Mouse (Mus musculus): ENCODE results near the gene Cd6. TPM values are rescaled to one million over a fixed set of nuclear protein-coding genes. Genes with fewer than 3 reads are reported as not detected.

The Cd6 gene
- polyA plus RNA-seq, 1 experiment from 2014 or later: not detected

DNA sequence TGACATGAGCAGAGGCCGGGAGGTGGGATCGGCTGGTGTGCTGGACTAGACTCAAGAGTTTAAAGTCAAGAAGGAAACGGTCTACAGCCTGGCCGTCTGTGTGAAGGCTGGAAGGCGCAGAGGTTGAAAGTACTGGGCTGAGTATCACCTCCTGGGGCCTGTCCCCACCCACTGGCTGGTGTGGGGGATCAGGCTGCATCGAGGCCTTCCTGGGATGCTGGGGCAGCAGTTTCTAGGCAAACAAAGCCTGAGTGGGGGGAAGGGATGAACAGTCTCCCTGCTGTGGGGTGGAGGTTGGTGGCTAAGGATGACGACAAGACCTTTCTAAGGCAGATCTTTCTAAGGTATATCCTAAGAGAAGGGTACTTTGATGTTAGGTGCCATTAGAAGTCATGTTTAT lies 16.0 kb downstream of the Cd6 start:
- no peak overlapping the region for H3K4me3 ChIP-seq (ENCODE audit: low read depth, low read length)
- ATAC-seq (replicated peaks; ENCODE audit: insufficient number of reproducible peaks, low FRiP score, low TSS enrichment, low read depth) (no peak), DNase-seq (ENCODE audit: low spot score) (no peak)
- no peaks in the 10 kb centered on the region for H3K4me1 ChIP-seq (ENCODE audit: control insufficient read depth, insufficient read depth, low read length)
- 65% methylated on average over 7 of the region's 7 CpGs for WGBS
- no peak overlapping the region for H3K4me2 ChIP-seq (ENCODE audit: low read depth, low read length)
- H3K36me3 ChIP-seq (replicated peaks; ENCODE audit: control insufficient read depth, insufficient read depth, low read depth, low read length): no peaks in the 10 kb centered on the region
- H3K9ac ChIP-seq (replicated peaks; ENCODE audit: low read length): no peak overlapping the region
- H3K9me3 ChIP-seq (replicated peaks; ENCODE audit: control insufficient read depth, low read length): no peaks in the 10 kb centered on the region
- no peak overlapping the region for H3K27ac ChIP-seq (replicated peaks; ENCODE audit: low read depth, low read length)
- H3K27me3 ChIP-seq (ENCODE audit: control insufficient read depth, insufficient read depth, low read length): no peaks in the 10 kb centered on the region

- no peak overlapping the region for H3K4me2 ChIP-seq (ENCODE audit: low read depth, low read length)
- H3K27me3 ChIP-seq (ENCODE audit: control insufficient read depth, insufficient read depth, low read length): no peaks in the 10 kb centered on the region
- ATAC-seq (replicated peaks; ENCODE audit: insufficient number of reproducible peaks, low FRiP score, low TSS enrichment, low read depth) (no peak), DNase-seq (ENCODE audit: low spot score) (no peak)
- H3K27ac ChIP-seq (replicated peaks; ENCODE audit: low read depth, low read length): no peak overlapping the region
- H3K36me3 ChIP-seq (replicated peaks; ENCODE audit: control insufficient read depth, insufficient read depth, low read depth, low read length): no peaks in the 10 kb centered on the region
- no peaks in the 10 kb centered on the region for H3K4me1 ChIP-seq (ENCODE audit: control insufficient read depth, insufficient read depth, low read length)
- H3K4me3 ChIP-seq (ENCODE audit: low read depth, low read length): no peak overlapping the region
- WGBS: 94% methylated on average over 5 of the region's 5 CpGs
- H3K9ac ChIP-seq (replicated peaks; ENCODE audit: low read length): no peak overlapping the region
- H3K9me3 ChIP-seq (replicated peaks; ENCODE audit: control insufficient read depth, low read length): no peaks in the 10 kb centered on the region
Measured at GRCm38 (mm10) chr19:10813039-10813438, 16.8 kb downstream of the Cd6 start.

GRCm38 (mm10) chr19:10811471-10811870 lies 18.4 kb downstream of the Cd6 start:
- H3K9me3 ChIP-seq (replicated peaks; ENCODE audit: control insufficient read depth, low read length): no peaks in the 10 kb centered on the region
- H3K4me3 ChIP-seq (ENCODE audit: low read depth, low read length): no peak overlapping the region
- ATAC-seq (replicated peaks; ENCODE audit: insufficient number of reproducible peaks, low FRiP score, low TSS enrichment, low read depth): no peak

GRCm38 (mm10) chr19:10810176-10810492 lies 19.7 kb downstream of the Cd6 start:
- Histone ChIP-seq H3K27me3 (ENCODE audit: control insufficient read depth, insufficient read depth, low read length) (no peaks in the 10 kb centered on the region), H3K9me3 (replicated peaks; ENCODE audit: control insufficient read depth, low read length) (no peaks in the 10 kb centered on the region), H3K4me2 (ENCODE audit: low read depth, low read length) (no peak overlapping the region), H3K27ac (replicated peaks; ENCODE audit: low read depth, low read length) (no peak overlapping the region), H3K36me3 (replicated peaks; ENCODE audit: control insufficient read depth, insufficient read depth, low read depth, low read length) (no peaks in the 10 kb centered on the region), H3K4me3 (ENCODE audit: low read depth, low read length) (no peak overlapping the region), H3K9ac (replicated peaks; ENCODE audit: low read length) (no peak overlapping the region), H3K4me1 (ENCODE audit: control insufficient read depth, insufficient read depth, low read length) (no peaks in the 10 kb centered on the region)
- 61% methylated on average over 4 of the region's 4 CpGs for WGBS
- ATAC-seq (replicated peaks; ENCODE audit: insufficient number of reproducible peaks, low FRiP score, low TSS enrichment, low read depth) (no peak), DNase-seq (ENCODE audit: low spot score) (no peak)

More at GRCm38 (mm10) chr19:10811471-10811870, 18.4 kb downstream of the Cd6 start:
- Histone ChIP-seq H3K4me2 (ENCODE audit: low read depth, low read length) (no peak overlapping the region), H3K27me3 (ENCODE audit: control insufficient read depth, insufficient read depth, low read length) (no peaks in the 10 kb centered on the region), H3K9ac (replicated peaks; ENCODE audit: low read length) (no peak overlapping the region), H3K36me3 (replicated peaks; ENCODE audit: control insufficient read depth, insufficient read depth, low read depth, low read length) (no peaks in the 10 kb centered on the region), H3K4me1 (ENCODE audit: control insufficient read depth, insufficient read depth, low read length) (no peaks in the 10 kb centered on the region), H3K27ac (replicated peaks; ENCODE audit: low read depth, low read length) (no peak overlapping the region)
- 87% methylated on average over 6 of the region's 6 CpGs for WGBS
- DNase-seq (ENCODE audit: low spot score): no peak

DNA sequence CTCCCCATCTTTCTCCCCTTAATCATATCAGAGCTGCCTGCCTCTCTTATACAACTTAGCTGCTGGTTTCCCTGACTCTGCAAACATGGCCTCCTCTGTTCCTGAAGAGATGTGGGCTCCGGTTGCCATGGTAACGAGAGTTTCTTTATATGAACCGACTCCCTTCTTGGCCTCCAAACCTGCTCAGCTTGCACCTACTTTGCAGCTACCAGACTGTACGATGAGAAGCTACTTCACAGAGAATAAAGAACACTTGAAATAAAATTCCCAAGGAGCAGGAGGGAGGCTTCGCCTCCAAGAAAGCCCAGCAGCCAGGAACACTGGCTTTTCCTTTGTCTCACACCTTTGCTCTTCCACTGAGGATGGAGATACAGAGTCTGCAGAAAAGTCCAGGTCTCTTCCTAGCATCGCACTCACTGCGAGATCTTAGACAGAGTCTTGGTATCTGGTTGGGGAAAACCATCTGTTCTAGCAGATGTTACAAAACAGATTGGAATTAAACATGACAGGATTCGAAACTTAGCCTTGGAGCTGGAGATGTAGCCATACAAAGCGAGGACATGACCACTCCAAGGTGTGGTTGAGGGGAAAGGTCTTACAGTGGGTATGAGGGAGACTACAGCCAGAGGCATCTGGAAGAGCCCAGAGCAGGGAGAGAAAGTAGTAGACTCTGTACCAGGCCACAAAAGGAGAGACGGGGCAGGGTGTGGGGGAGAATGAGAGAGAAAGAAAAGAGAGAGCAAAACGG lies 20.3 kb downstream of the Cd6 start:
- H3K4me1 ChIP-seq (ENCODE audit: control insufficient read depth, insufficient read depth, low read length): no peaks in the 10 kb centered on the region
- H3K4me3 ChIP-seq (ENCODE audit: low read depth, low read length): no peak overlapping the region
- ATAC-seq (replicated peaks; ENCODE audit: insufficient number of reproducible peaks, low FRiP score, low TSS enrichment, low read depth) (no peak), DNase-seq (ENCODE audit: low spot score) (peak; percentile 52)
- 79% methylated on average over 11 of the region's 11 CpGs for WGBS
- H3K36me3 ChIP-seq (replicated peaks; ENCODE audit: control insufficient read depth, insufficient read depth, low read depth, low read length): no peaks in the 10 kb centered on the region
- no peak overlapping the region for H3K9ac ChIP-seq (replicated peaks; ENCODE audit: low read length)
- no peak overlapping the region for H3K4me2 ChIP-seq (ENCODE audit: low read depth, low read length)
- H3K9me3 ChIP-seq (replicated peaks; ENCODE audit: control insufficient read depth, low read length): no peaks in the 10 kb centered on the region
- no peaks in the 10 kb centered on the region for H3K27me3 ChIP-seq (ENCODE audit: control insufficient read depth, insufficient read depth, low read length)
- no peak overlapping the region for H3K27ac ChIP-seq (replicated peaks; ENCODE audit: low read depth, low read length)

GRCm38 (mm10) chr19:10808524-10809233 lies 21.2 kb downstream of the Cd6 start:
- 87% methylated on average over 12 of the region's 12 CpGs for WGBS
- no peak overlapping the region for H3K4me2 ChIP-seq (ENCODE audit: low read depth, low read length)
- H3K4me3 ChIP-seq (ENCODE audit: low read depth, low read length): no peak overlapping the region
- no peak overlapping the region for H3K27ac ChIP-seq (replicated peaks; ENCODE audit: low read depth, low read length)
- H3K36me3 ChIP-seq (replicated peaks; ENCODE audit: control insufficient read depth, insufficient read depth, low read depth, low read length): no peaks in the 10 kb centered on the region
- H3K27me3 ChIP-seq (ENCODE audit: control insufficient read depth, insufficient read depth, low read length): no peaks in the 10 kb centered on the region
- no peaks in the 10 kb centered on the region for H3K9me3 ChIP-seq (replicated peaks; ENCODE audit: control insufficient read depth, low read length)
- no peak for ATAC-seq (replicated peaks; ENCODE audit: insufficient number of reproducible peaks, low FRiP score, low TSS enrichment, low read depth)
- H3K9ac ChIP-seq (replicated peaks; ENCODE audit: low read length): no peak overlapping the region
- no peak for DNase-seq (ENCODE audit: low spot score)
- no peaks in the 10 kb centered on the region for H3K4me1 ChIP-seq (ENCODE audit: control insufficient read depth, insufficient read depth, low read length)

- 88% methylated on average over 11 of the region's 11 CpGs for WGBS
- Histone ChIP-seq H3K4me2 (ENCODE audit: low read depth, low read length) (no peak overlapping the region), H3K36me3 (replicated peaks; ENCODE audit: control insufficient read depth, insufficient read depth, low read depth, low read length) (no peaks in the 10 kb centered on the region), H3K27me3 (ENCODE audit: control insufficient read depth, insufficient read depth, low read length) (no peaks in the 10 kb centered on the region), H3K9me3 (replicated peaks; ENCODE audit: control insufficient read depth, low read length) (no peaks in the 10 kb centered on the region), H3K4me1 (ENCODE audit: control insufficient read depth, insufficient read depth, low read length) (no peaks in the 10 kb centered on the region), H3K4me3 (ENCODE audit: low read depth, low read length) (no peak overlapping the region), H3K9ac (replicated peaks; ENCODE audit: low read length) (no peak overlapping the region), H3K27ac (replicated peaks; ENCODE audit: low read depth, low read length) (no peak overlapping the region)
- DNase-seq (ENCODE audit: low spot score) (no peak), ATAC-seq (replicated peaks; ENCODE audit: insufficient number of reproducible peaks, low FRiP score, low TSS enrichment, low read depth) (no peak)
Measured at GRCm38 (mm10) chr19:10805661-10806285, 24.1 kb downstream of the Cd6 start.

Data from embryonic facial prominence, embryonic 11.5 days (tissue).